Mouse (Mus musculus) liver, embryonic 13.5 days (tissue): Measurements from ENCODE around the gene Kcnab2. TPM values are rescaled to one million over a fixed set of nuclear protein-coding genes. Genes with fewer than 3 reads are reported as not detected.

Experiments used
- ATAC-seq: fragments of 200-750 bp; cut with Nextera tagmentation; 2 replicates; pipeline ENCODE4 v1.8.0; 2017; ENCODE audit warnings: low read depth, mild to moderate bottlenecking, moderate number of reproducible peaks, moderate library complexity
- DNase-seq: peaks from one replicate; pipeline ENCODE4 v3.0.0; 2022
- H3K27ac ChIP-seq: fragments of 300-500 bp; sonication (generic); 2 replicates; pipeline ENCODE4 v1.5.1; 2015; ENCODE audit warnings: moderate library complexity, mild to moderate bottlenecking, inconsistent platforms
- H3K27me3 ChIP-seq: fragments of 300-500 bp; sonication (generic); 2 replicates; pipeline ENCODE4 v1.6.1; 2015; ENCODE audit warnings: mild to moderate bottlenecking, inconsistent platforms
- H3K36me3 ChIP-seq: fragments of 300-500 bp; sonication (generic); 2 replicates; pipeline ENCODE4 v1.6.1; 2015; ENCODE audit warnings: mild to moderate bottlenecking, inconsistent platforms
- H3K4me1 ChIP-seq: fragments of 300-500 bp; sonication (generic); replicated peaks from 2 replicates; pipeline ENCODE4 v1.6.1; 2015; ENCODE audit warnings: inconsistent platforms
- H3K4me2 ChIP-seq: fragments of 300-500 bp; sonication (generic); 2 replicates; pipeline ENCODE4 v1.6.1; 2015; ENCODE audit warnings: inconsistent platforms, mild to moderate bottlenecking, moderate library complexity
- H3K4me3 ChIP-seq: fragments of 300-500 bp; sonication (generic); replicated peaks from 2 replicates; pipeline ENCODE4 v1.5.1; 2015; ENCODE audit warnings: mild to moderate bottlenecking, inconsistent platforms
- H3K9ac ChIP-seq: fragments of 300-500 bp; sonication (generic); 2 replicates; pipeline ENCODE4 v1.6.1; 2015; ENCODE audit warnings: mild to moderate bottlenecking, inconsistent platforms
- H3K9me3 ChIP-seq: fragments of 300-500 bp; sonication (generic); replicated peaks from 2 replicates; pipeline ENCODE4 v1.6.1; 2016; ENCODE audit warnings: inconsistent platforms
- WGBS: fragments of 180-500 bp; shearing (Covaris S2); methylation state at CpG from one replicate; pipeline ENCODE4 v1.1.7; 2015; ENCODE audit not compliant: insufficient replicate concordance; 5-methylcytosine and 5-hydroxymethylcytosine counted together
- polyA plus RNA-seq: library from polyadenylated mRNA; unstranded; fragments of >200 nt; fragmentation: Nextera tagmentation; extraction: Ambion mirVana; gene quantifications from 2 replicates; pipeline ENCODE4 v1.2.1, GENCODE M21; 2015

The Kcnab2 gene
- polyA plus RNA-seq, 1 experiment from 2014 or later: 8.3 TPM

GRCm38 (mm10) chr4:152477106-152477465, 585 bp downstream of the Kcnab2 start:
- no peak; the same call in 1 of the 2 replicates for ATAC-seq
- H3K9ac ChIP-seq: no peak overlapping the region
- DNase-seq: no peak

GRCm38 (mm10) chr4:152476427-152477023, 1.1 kb downstream of the Kcnab2 start, which contains the start of gene Nphp4:
Nphp4 (plus strand) TSS chr4:152476706.
- no peak for DNase-seq
- peaks cover 50% of the 10 kb centered on the region for H3K27me3 ChIP-seq
- no peaks in the 10 kb centered on the region for H3K9me3 ChIP-seq
- peak within 1 kb of the TSS; percentile 59 for H3K4me3 ChIP-seq
- no peak within 1 kb of the TSS for H3K27ac ChIP-seq
- no peak within 1 kb of the TSS for H3K9ac ChIP-seq
- ATAC-seq: no peak
- WGBS: 8% methylated on average over 18 of the region's 18 CpGs
- peaks cover 17% of the 10 kb centered on the region for H3K4me1 ChIP-seq
- peak within 1 kb of the TSS; percentile 61 for H3K4me2 ChIP-seq
- H3K36me3 ChIP-seq: no peaks in the 10 kb centered on the region

More at GRCm38 (mm10) chr4:152477106-152477465, 585 bp downstream of the Kcnab2 start:
- no peaks in the 10 kb centered on the region for H3K9me3 ChIP-seq
- no peaks in the 10 kb centered on the region for H3K36me3 ChIP-seq
- H3K27me3 ChIP-seq: peaks cover 50% of the 10 kb centered on the region
- H3K4me3 ChIP-seq: peak overlapping the region; percentile 59
- H3K27ac ChIP-seq: no peak overlapping the region
- peak overlapping the region; percentile 61 for H3K4me2 ChIP-seq
- whole genome bisulfite sequencing: 1% methylated on average over 21 of the region's 21 CpGs
- H3K4me1 ChIP-seq: peaks cover 17% of the 10 kb centered on the region

- H3K4me2 ChIP-seq: no peak overlapping the region
- no peak overlapping the region for H3K9ac ChIP-seq
- WGBS: 72% methylated on average over 7 of the region's 7 CpGs
- no peaks in the 10 kb centered on the region for H3K9me3 ChIP-seq
- H3K27ac ChIP-seq: no peak overlapping the region
- no peak overlapping the region for H3K4me3 ChIP-seq
- H3K36me3 ChIP-seq: no peaks in the 10 kb centered on the region
- DNase-seq (no peak), ATAC-seq (no peak)
- H3K4me1 ChIP-seq: peaks cover 17% of the 10 kb centered on the region
- peaks cover 50% of the 10 kb centered on the region for H3K27me3 ChIP-seq
Observed at GRCm38 (mm10) chr4:152475941-152476340, 1.7 kb downstream of the Kcnab2 start.

- no peaks in the 10 kb centered on the region for H3K36me3 ChIP-seq
- H3K4me3 ChIP-seq: no peak overlapping the region
- no peak overlapping the region for H3K4me2 ChIP-seq
- WGBS: 53% methylated on average over 6 of the region's 6 CpGs
- H3K27ac ChIP-seq: no peak overlapping the region
- H3K9me3 ChIP-seq: no peaks in the 10 kb centered on the region
- no peak for DNase-seq
- no peaks in the 10 kb centered on the region for H3K27me3 ChIP-seq
- ATAC-seq: no peak
- no peaks in the 10 kb centered on the region for H3K4me1 ChIP-seq
- H3K9ac ChIP-seq: no peak overlapping the region
Observed at GRCm38 (mm10) chr4:152467951-152468350, 9.7 kb downstream of the Kcnab2 start.

GRCm38 (mm10) chr4:152466601-152467000, 11.1 kb downstream of the Kcnab2 start:
- no peaks in the 10 kb centered on the region for H3K9me3 ChIP-seq
- H3K4me1 ChIP-seq: no peaks in the 10 kb centered on the region
- 78% methylated on average over 13 of the region's 13 CpGs for WGBS
- no peaks in the 10 kb centered on the region for H3K27me3 ChIP-seq
- no peak for ATAC-seq
- H3K4me2 ChIP-seq: no peak overlapping the region
- DNase-seq: no peak
- H3K27ac ChIP-seq: no peak overlapping the region
- H3K4me3 ChIP-seq: no peak overlapping the region
- H3K9ac ChIP-seq: no peak overlapping the region
- no peaks in the 10 kb centered on the region for H3K36me3 ChIP-seq

- Histone ChIP-seq H3K4me3 (no peak overlapping the region), H3K4me1 (no peaks in the 10 kb centered on the region), H3K9ac (no peak overlapping the region), H3K27ac (no peak overlapping the region), H3K27me3 (no peaks in the 10 kb centered on the region), H3K9me3 (no peaks in the 10 kb centered on the region), H3K36me3 (no peaks in the 10 kb centered on the region), H3K4me2 (no peak overlapping the region)
- 31% methylated on average over 8 of the region's 8 CpGs for WGBS
- DNase-seq (no peak), ATAC-seq (no peak)
Observed at GRCm38 (mm10) chr4:152465116-152465515, 12.6 kb downstream of the Kcnab2 start.

GRCm38 (mm10) chr4:152463147-152463546, 14.5 kb downstream of the Kcnab2 start:
- Histone ChIP-seq H3K4me3 (no peak overlapping the region), H3K36me3 (no peaks in the 10 kb centered on the region), H3K4me2 (no peak overlapping the region), H3K4me1 (no peaks in the 10 kb centered on the region), H3K9ac (no peak overlapping the region), H3K27ac (no peak overlapping the region), H3K9me3 (no peaks in the 10 kb centered on the region), H3K27me3 (no peaks in the 10 kb centered on the region)
- DNase-seq: no peak
- ATAC-seq: no peak
- 64% methylated on average over 9 of the region's 9 CpGs for WGBS

- H3K4me1 ChIP-seq: no peaks in the 10 kb centered on the region
- 72% methylated on average over 12 of the region's 12 CpGs for WGBS
- no peak overlapping the region for H3K27ac ChIP-seq
- no peaks in the 10 kb centered on the region for H3K27me3 ChIP-seq
- H3K4me2 ChIP-seq: no peak overlapping the region
- no peak overlapping the region for H3K4me3 ChIP-seq
- H3K9me3 ChIP-seq: no peaks in the 10 kb centered on the region
- H3K9ac ChIP-seq: no peak overlapping the region
- no peak for DNase-seq
- H3K36me3 ChIP-seq: no peaks in the 10 kb centered on the region
- ATAC-seq: no peak
Observed at GRCm38 (mm10) chr4:152462516-152462915, 15.2 kb downstream of the Kcnab2 start.

- Histone ChIP-seq H3K4me3 (no peak overlapping the region), H3K9me3 (no peaks in the 10 kb centered on the region)
- ATAC-seq: no peak
Observed at GRCm38 (mm10) chr4:152457673-152458072, 20.0 kb downstream of the Kcnab2 start.

GRCm38 (mm10) chr4:152456609-152457008, 21.1 kb downstream of the Kcnab2 start:
- Histone ChIP-seq H3K9ac (no peak overlapping the region), H3K9me3 (no peaks in the 10 kb centered on the region), H3K27ac (no peak overlapping the region), H3K36me3 (no peaks in the 10 kb centered on the region), H3K4me2 (no peak overlapping the region), H3K4me3 (no peak overlapping the region), H3K4me1 (no peaks in the 10 kb centered on the region), H3K27me3 (no peaks in the 10 kb centered on the region)
- WGBS: 79% methylated on average over 18 of the region's 18 CpGs
- ATAC-seq: no peak
- DNase-seq: no peak

More at GRCm38 (mm10) chr4:152457673-152458072, 20.0 kb downstream of the Kcnab2 start:
- H3K9ac ChIP-seq: no peak overlapping the region
- no peak overlapping the region for H3K27ac ChIP-seq
- no peak for DNase-seq
- H3K27me3 ChIP-seq: no peaks in the 10 kb centered on the region
- no peaks in the 10 kb centered on the region for H3K36me3 ChIP-seq
- WGBS: 61% methylated on average over 4 of the region's 4 CpGs
- no peaks in the 10 kb centered on the region for H3K4me1 ChIP-seq
- H3K4me2 ChIP-seq: no peak overlapping the region

GRCm38 (mm10) chr4:152454153-152454552, 23.5 kb downstream of the Kcnab2 start:
- Histone ChIP-seq H3K4me1 (no peaks in the 10 kb centered on the region), H3K9ac (no peak overlapping the region), H3K27ac (no peak overlapping the region), H3K27me3 (no peaks in the 10 kb centered on the region), H3K4me3 (no peak overlapping the region), H3K4me2 (no peak overlapping the region), H3K36me3 (no peaks in the 10 kb centered on the region), H3K9me3 (no peaks in the 10 kb centered on the region)
- WGBS: 81% methylated on average over 12 of the region's 12 CpGs
- no peak for DNase-seq
- no peak for ATAC-seq

GRCm38 (mm10) chr4:152453079-152453478, 24.6 kb downstream of the Kcnab2 start:
- ATAC-seq: no peak
- Histone ChIP-seq H3K27ac (no peak overlapping the region), H3K27me3 (no peaks in the 10 kb centered on the region), H3K4me2 (no peak overlapping the region), H3K36me3 (no peaks in the 10 kb centered on the region), H3K9ac (no peak overlapping the region), H3K4me3 (no peak overlapping the region), H3K4me1 (peaks cover 7% of the 10 kb centered on the region; the same call in 1 of the 2 replicates), H3K9me3 (no peaks in the 10 kb centered on the region)
- 70% methylated on average over 10 of the region's 10 CpGs for WGBS
- no peak for DNase-seq
